Mouse (Mus musculus) midbrain, embryonic 15.5 days (tissue): ENCODE data around the gene Egfr. TPM values are rescaled to one million over a fixed set of nuclear protein-coding genes. Genes with fewer than 3 reads are reported as not detected.

Experiments used
- ATAC-seq: fragments of 200-750 bp; cut with Nextera tagmentation; replicated peaks from 2 replicates; pipeline ENCODE4 v1.8.0; 2017; ENCODE audit warnings: moderate TSS enrichment
- H3K27ac ChIP-seq: fragments of 300-500 bp; sonication (generic); 2 replicates; pipeline ENCODE4 v1.5.1; 2015; ENCODE audit warnings: mild to moderate bottlenecking, inconsistent platforms
- H3K27me3 ChIP-seq: fragments of 300-500 bp; sonication (generic); replicated peaks from 2 replicates; pipeline ENCODE4 v1.6.1; 2015; ENCODE audit warnings: inconsistent platforms
- H3K36me3 ChIP-seq: fragments of 300-500 bp; sonication (generic); replicated peaks from 2 replicates; pipeline ENCODE4 v1.6.1; 2015; ENCODE audit warnings: inconsistent platforms
- H3K4me1 ChIP-seq: fragments of 300-500 bp; sonication (generic); 2 replicates; pipeline ENCODE4 v1.6.1; 2015; ENCODE audit warnings: inconsistent platforms
- H3K4me2 ChIP-seq: fragments of 300-500 bp; sonication (generic); 2 replicates; pipeline ENCODE4 v1.6.1; 2015; ENCODE audit warnings: inconsistent platforms, mild to moderate bottlenecking, moderate library complexity
- H3K4me3 ChIP-seq: fragments of 300-500 bp; sonication (generic); 2 replicates; pipeline ENCODE4 v1.5.1; 2015; ENCODE audit warnings: mild to moderate bottlenecking, inconsistent platforms
- H3K9ac ChIP-seq: fragments of 300-500 bp; sonication (generic); 2 replicates; pipeline ENCODE4 v1.6.1; 2015; ENCODE audit warnings: mild to moderate bottlenecking, inconsistent platforms
- H3K9me3 ChIP-seq: fragments of 300-500 bp; sonication (generic); 2 replicates; pipeline ENCODE4 v1.6.1; 2016; ENCODE audit warnings: inconsistent platforms
- WGBS: fragments of 180-500 bp; shearing (Covaris S2); methylation state at CpG from one replicate; pipeline ENCODE4 v1.1.7; 2015; ENCODE audit warnings: mixed read lengths; 5-methylcytosine and 5-hydroxymethylcytosine counted together
- polyA plus RNA-seq: library from polyadenylated mRNA; unstranded; fragments of >200 nt; fragmentation: Nextera tagmentation; extraction: Ambion mirVana; gene quantifications from 2 replicates; pipeline ENCODE4 v1.2.1, GENCODE M21; 2015

Gene Egfr
- polyA plus RNA-seq, 1 experiment from 2014 or later: 4.3 TPM

GRCm38 (mm10) chr11:16792638-16793585, 40.9 kb downstream of the Egfr start:
- no peak overlapping the region for H3K27ac ChIP-seq
- H3K9ac ChIP-seq: no peak overlapping the region
- no peaks in the 10 kb centered on the region for H3K36me3 ChIP-seq
- H3K9me3 ChIP-seq: no peaks in the 10 kb centered on the region
- no peak for ATAC-seq
- H3K4me3 ChIP-seq: no peak overlapping the region
- WGBS: 69% methylated on average over 5 of the region's 5 CpGs
- H3K27me3 ChIP-seq: no peaks in the 10 kb centered on the region
- no peaks in the 10 kb centered on the region for H3K4me1 ChIP-seq
- H3K4me2 ChIP-seq: no peak overlapping the region

- Histone ChIP-seq H3K27me3 (no peaks in the 10 kb centered on the region), H3K4me2 (no peak overlapping the region), H3K9ac (no peak overlapping the region), H3K4me3 (no peak overlapping the region), H3K27ac (no peak overlapping the region), H3K36me3 (no peaks in the 10 kb centered on the region), H3K4me1 (no peaks in the 10 kb centered on the region), H3K9me3 (no peaks in the 10 kb centered on the region)
- ATAC-seq: no peak
These were observed 43.0 kb downstream of the Egfr start for GRCm38 (mm10) chr11:16795012-16795411.

- 82% methylated on average over 6 of the region's 6 CpGs for WGBS
- H3K4me3 ChIP-seq: no peak overlapping the region
- no peaks in the 10 kb centered on the region for H3K9me3 ChIP-seq
- H3K27ac ChIP-seq: no peak overlapping the region
- H3K36me3 ChIP-seq: no peaks in the 10 kb centered on the region
- H3K9ac ChIP-seq: no peak overlapping the region
- no peaks in the 10 kb centered on the region for H3K27me3 ChIP-seq
- H3K4me1 ChIP-seq: no peaks in the 10 kb centered on the region
- ATAC-seq: no peak
- no peak overlapping the region for H3K4me2 ChIP-seq
These were observed 43.5 kb downstream of the Egfr start for GRCm38 (mm10) chr11:16795513-16795912.

GRCm38 (mm10) chr11:16797456-16797855, 45.5 kb downstream of the Egfr start:
- 84% methylated on average over 3 of the region's 3 CpGs for WGBS
- no peak overlapping the region for H3K4me2 ChIP-seq
- H3K4me3 ChIP-seq: no peak overlapping the region
- no peaks in the 10 kb centered on the region for H3K27me3 ChIP-seq
- no peak overlapping the region for H3K9ac ChIP-seq
- H3K9me3 ChIP-seq: no peaks in the 10 kb centered on the region
- no peak for ATAC-seq
- H3K4me1 ChIP-seq: no peaks in the 10 kb centered on the region
- H3K36me3 ChIP-seq: no peaks in the 10 kb centered on the region
- no peak overlapping the region for H3K27ac ChIP-seq

GRCm38 (mm10) chr11:16798136-16798535, 46.1 kb downstream of the Egfr start:
- no peak overlapping the region for H3K9ac ChIP-seq
- no peak overlapping the region for H3K27ac ChIP-seq
- no peak overlapping the region for H3K4me3 ChIP-seq
- H3K4me2 ChIP-seq: no peak overlapping the region
- H3K27me3 ChIP-seq: no peaks in the 10 kb centered on the region
- ATAC-seq: no peak
- H3K4me1 ChIP-seq: no peaks in the 10 kb centered on the region
- no peaks in the 10 kb centered on the region for H3K9me3 ChIP-seq
- no peaks in the 10 kb centered on the region for H3K36me3 ChIP-seq

DNA sequence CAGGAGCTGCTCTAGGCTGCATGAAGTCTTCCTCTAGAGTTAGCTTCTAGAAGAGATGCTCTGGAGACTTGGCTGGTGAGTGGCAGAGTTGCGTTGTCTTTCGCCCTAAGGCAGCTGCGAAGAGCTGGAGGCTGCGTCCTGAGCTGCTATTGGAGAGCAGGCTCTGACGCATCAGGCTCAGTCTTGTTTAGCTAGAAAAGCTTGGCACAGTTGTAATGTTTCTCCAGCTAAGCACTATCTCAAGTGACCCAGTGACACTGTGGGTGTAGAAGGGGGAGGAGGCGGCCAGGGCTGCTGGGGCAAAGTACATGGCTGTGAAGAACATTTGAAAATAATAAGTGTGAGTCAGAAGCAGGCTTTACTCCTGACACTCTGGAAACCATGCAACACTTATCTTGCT, 48.5 kb downstream of the Egfr start:
- Histone ChIP-seq H3K4me2 (no peak overlapping the region), H3K9ac (no peak overlapping the region), H3K36me3 (no peaks in the 10 kb centered on the region), H3K27ac (no peak overlapping the region), H3K9me3 (no peaks in the 10 kb centered on the region), H3K27me3 (no peaks in the 10 kb centered on the region), H3K4me1 (no peaks in the 10 kb centered on the region), H3K4me3 (no peak overlapping the region)
- WGBS: 88% methylated on average over 6 of the region's 6 CpGs
- no peak for ATAC-seq

- no peak overlapping the region for H3K27ac ChIP-seq
- no peaks in the 10 kb centered on the region for H3K4me1 ChIP-seq
- H3K4me3 ChIP-seq: no peak overlapping the region
- 82% methylated on average over 1 of the region's 1 CpGs for WGBS
- no peaks in the 10 kb centered on the region for H3K9me3 ChIP-seq
- no peaks in the 10 kb centered on the region for H3K27me3 ChIP-seq
- no peak overlapping the region for H3K4me2 ChIP-seq
- H3K9ac ChIP-seq: no peak overlapping the region
- ATAC-seq: no peak
- H3K36me3 ChIP-seq: no peaks in the 10 kb centered on the region
These were observed 50.7 kb downstream of the Egfr start for GRCm38 (mm10) chr11:16802668-16803067.

GRCm38 (mm10) chr11:16804016-16804415, 52.0 kb downstream of the Egfr start:
- WGBS: 90% methylated on average over 2 of the region's 2 CpGs
- no peaks in the 10 kb centered on the region for H3K9me3 ChIP-seq
- ATAC-seq: no peak

GRCm38 (mm10) chr11:16805886-16806285, 53.9 kb downstream of the Egfr start:
- no peak overlapping the region for H3K4me2 ChIP-seq
- 85% methylated on average over 4 of the region's 4 CpGs for WGBS
- no peak overlapping the region for H3K9ac ChIP-seq
- H3K27ac ChIP-seq: no peak overlapping the region
- no peak for ATAC-seq
- no peaks in the 10 kb centered on the region for H3K36me3 ChIP-seq
- H3K27me3 ChIP-seq: no peaks in the 10 kb centered on the region
- H3K4me3 ChIP-seq: no peak overlapping the region
- H3K4me1 ChIP-seq: no peaks in the 10 kb centered on the region
- no peaks in the 10 kb centered on the region for H3K9me3 ChIP-seq

More at GRCm38 (mm10) chr11:16804016-16804415, 52.0 kb downstream of the Egfr start:
- no peak overlapping the region for H3K9ac ChIP-seq
- H3K4me2 ChIP-seq: no peak overlapping the region
- H3K36me3 ChIP-seq: no peaks in the 10 kb centered on the region
- no peak overlapping the region for H3K27ac ChIP-seq
- no peak overlapping the region for H3K4me3 ChIP-seq
- H3K4me1 ChIP-seq: no peaks in the 10 kb centered on the region
- no peaks in the 10 kb centered on the region for H3K27me3 ChIP-seq

- Histone ChIP-seq H3K27me3 (no peaks in the 10 kb centered on the region), H3K36me3 (no peaks in the 10 kb centered on the region), H3K9me3 (no peaks in the 10 kb centered on the region), H3K27ac (no peak overlapping the region), H3K4me2 (no peak overlapping the region), H3K4me3 (no peak overlapping the region), H3K4me1 (no peaks in the 10 kb centered on the region), H3K9ac (no peak overlapping the region)
- ATAC-seq: no peak
- 85% methylated on average over 9 of the region's 9 CpGs for WGBS
These were observed 57.4 kb downstream of the Egfr start for GRCm38 (mm10) chr11:16809161-16809967.

GRCm38 (mm10) chr11:16810086-16810485, 58.1 kb downstream of the Egfr start:
- H3K4me2 ChIP-seq: no peak overlapping the region
- 89% methylated on average over 3 of the region's 3 CpGs for WGBS
- no peak overlapping the region for H3K4me3 ChIP-seq
- H3K9me3 ChIP-seq: no peaks in the 10 kb centered on the region
- H3K9ac ChIP-seq: no peak overlapping the region
- no peaks in the 10 kb centered on the region for H3K27me3 ChIP-seq
- no peak for ATAC-seq
- H3K4me1 ChIP-seq: no peaks in the 10 kb centered on the region
- H3K36me3 ChIP-seq: no peaks in the 10 kb centered on the region
- no peak overlapping the region for H3K27ac ChIP-seq

DNA sequence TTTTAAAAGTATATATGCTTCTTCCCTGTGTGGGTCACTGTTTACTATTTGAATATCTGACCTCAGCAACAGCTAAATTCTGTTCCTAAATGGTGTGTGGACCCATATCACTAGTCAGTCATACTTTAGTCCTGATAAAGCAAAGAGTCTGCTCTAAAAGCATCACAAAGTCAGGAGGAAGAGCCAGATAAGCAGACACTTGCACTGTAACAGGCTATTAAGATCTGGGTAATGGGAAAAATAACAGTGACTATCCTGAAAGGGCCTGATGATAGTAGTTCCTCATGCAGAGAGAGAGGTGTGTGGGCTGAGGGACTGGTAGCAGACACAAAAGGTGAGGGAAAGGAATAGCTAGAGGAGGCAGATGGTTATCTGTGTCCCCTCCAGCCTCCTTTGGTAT, 61.3 kb downstream of the Egfr start:
- Histone ChIP-seq H3K9ac (no peak overlapping the region), H3K9me3 (no peaks in the 10 kb centered on the region), H3K4me3 (no peak overlapping the region), H3K4me2 (no peak overlapping the region), H3K4me1 (no peaks in the 10 kb centered on the region), H3K36me3 (no peaks in the 10 kb centered on the region), H3K27me3 (no peaks in the 10 kb centered on the region), H3K27ac (no peak overlapping the region)
- ATAC-seq: no peak
